Comparison of ENCODE assay signal across 8 mouse cellular contexts in the genomic region with DNA sequence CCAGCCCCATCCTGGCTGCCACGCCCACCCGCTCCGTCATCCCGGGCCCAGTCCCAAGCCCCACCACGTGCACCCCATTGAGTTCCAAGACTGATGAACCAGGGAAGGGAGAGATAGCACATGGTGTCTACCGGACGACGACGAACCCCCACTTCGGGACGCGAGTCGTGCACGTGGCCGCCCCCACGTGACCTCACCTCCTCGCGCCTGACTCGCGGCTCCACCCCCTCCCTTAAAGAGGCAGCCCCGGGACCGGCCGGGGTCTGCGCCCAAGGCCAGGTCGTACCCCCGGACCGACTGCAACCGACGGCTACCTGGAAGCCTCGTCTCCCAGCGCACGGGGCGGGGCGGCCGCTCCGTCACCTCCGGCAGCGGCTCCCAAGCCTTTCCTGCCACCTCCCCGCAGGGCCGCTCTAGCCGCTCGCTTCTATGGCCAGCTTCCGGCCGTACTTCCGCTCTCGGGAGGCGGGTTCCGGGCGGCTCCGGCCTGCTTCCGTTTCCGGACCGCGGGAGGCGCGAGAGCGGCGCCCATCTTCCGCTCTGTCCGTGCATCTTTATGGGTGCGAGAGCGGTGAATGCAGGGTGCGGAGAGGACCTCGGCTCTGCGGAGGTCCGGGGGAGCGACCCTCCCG. TPM values are rescaled to one million over a fixed set of nuclear protein-coding genes. Genes with fewer than 3 reads are reported as not detected.
DNase-seq lines count a peak whose midpoint lies in the region; ATAC-seq lines count a peak whose summit lies in the region.

Gene Cops7a, minus strand, starts transcription at position 451 of the 632 bp plus-strand sequence.

- H3K9ac ChIP-seq in heart, embryonic 13.5 days: peak within 1 kb of the TSS; percentile 95
- H3K9ac ChIP-seq in liver, embryonic 12.5 days: peak within 1 kb of the TSS; percentile 90
- H3K9ac ChIP-seq in stomach, embryonic 15.5 days: peak within 1 kb of the TSS; percentile 73

- H3K9me3 ChIP-seq in heart, embryonic 13.5 days: peaks cover 4% of the 10 kb centered on the region; the same call in 1 of the 2 replicates
- no peaks in the 10 kb centered on the region for H3K9me3 ChIP-seq in liver, embryonic 12.5 days (replicated peaks)
- H3K9me3 ChIP-seq in stomach, embryonic 15.5 days: no peaks in the 10 kb centered on the region

- peak within 1 kb of the TSS; percentile 93 for H3K27ac ChIP-seq in heart, embryonic 13.5 days (replicated peaks)
- H3K27ac ChIP-seq in liver, embryonic 12.5 days: peak within 1 kb of the TSS; percentile 87
- H3K27ac ChIP-seq in stomach, embryonic 15.5 days: peak within 1 kb of the TSS; percentile 89

- peak within 1 kb of the TSS; percentile 84 for H3K4me2 ChIP-seq in heart, embryonic 13.5 days
- peak within 1 kb of the TSS; percentile 91 for H3K4me2 ChIP-seq in liver, embryonic 12.5 days
- peak within 1 kb of the TSS; percentile 95 for H3K4me2 ChIP-seq in stomach, embryonic 15.5 days

- peaks cover 43% of the 10 kb centered on the region for H3K36me3 ChIP-seq in heart, embryonic 13.5 days
- peaks cover 31% of the 10 kb centered on the region for H3K36me3 ChIP-seq in liver, embryonic 12.5 days
- peaks cover 10% of the 10 kb centered on the region for H3K36me3 ChIP-seq in stomach, embryonic 15.5 days

- H3K4me3 ChIP-seq in heart, embryonic 13.5 days: peak within 1 kb of the TSS; percentile 83
- H3K4me3 ChIP-seq in liver, embryonic 12.5 days: peak within 1 kb of the TSS; percentile 81
- peak within 1 kb of the TSS; percentile 74 for H3K4me3 ChIP-seq in stomach, embryonic 15.5 days (replicated peaks)

- peak; percentile 96 for ATAC-seq in erythroid progenitor cell, adult 5-6 weeks (replicated peaks; ENCODE audit: low FRiP score, poor library complexity, severe bottlenecking)
- peak; percentile 91 for ATAC-seq in heart, embryonic 13.5 days (ENCODE audit: extremely low read depth, insufficient number of reproducible peaks, low FRiP score, low TSS enrichment)
- peak; percentile 94 for ATAC-seq in liver, embryonic 12.5 days
- ATAC-seq in stomach, embryonic 15.5 days (ENCODE audit: insufficient read depth, low FRiP score, low read depth): peak; percentile 94

- under 1% methylated on average over 68 of the region's 68 CpGs for WGBS in heart, embryonic 13.5 days
- WGBS in liver, embryonic 12.5 days (ENCODE audit: insufficient replicate concordance): under 1% methylated on average over 68 of the region's 68 CpGs
- under 1% methylated on average over 66 of the region's 68 CpGs for WGBS in stomach, embryonic 15.5 days

- H3K4me1 ChIP-seq in heart, embryonic 13.5 days: peaks cover 27% of the 10 kb centered on the region
- peaks cover 20% of the 10 kb centered on the region for H3K4me1 ChIP-seq in liver, embryonic 12.5 days
- peaks cover 6% of the 10 kb centered on the region for H3K4me1 ChIP-seq in stomach, embryonic 15.5 days

- no peaks in the 10 kb centered on the region; the same call in 1 of the 2 replicates for H3K27me3 ChIP-seq in heart, embryonic 13.5 days (replicated peaks)
- H3K27me3 ChIP-seq in liver, embryonic 12.5 days (replicated peaks): no peaks in the 10 kb centered on the region; the same call in 1 of the 2 replicates
- H3K27me3 ChIP-seq in stomach, embryonic 15.5 days (replicated peaks): no peaks in the 10 kb centered on the region

- DNase-seq in CD4-positive helper T cell, adult 2 months (ENCODE audit: low read depth, low spot score): peak; percentile 96
- peak; percentile 88 for DNase-seq in brain, embryonic 18.5 days (ENCODE audit: low read depth, low spot score)
- peak; percentile 98 for DNase-seq in kidney, postnatal 10 days
- DNase-seq in natural killer cell, adult 2 months (ENCODE audit: low spot score in 2 of 2): peak; percentile 95 to 96

RNA-seq across cellular contexts. Expression of gene Cops7a, which starts in this region (rescaled TPM):
- 14.3 and 17.3 TPM in 2 replicates for total RNA-seq in erythroid progenitor cell, adult 5-6 weeks (2015; ENCODE audit: low replicate concordance)
- 4.1 and 4.9 TPM in 2 replicates for total RNA-seq in erythroid progenitor cell, adult 5-6 weeks (2017; ENCODE audit: low replicate concordance)
- polyA plus RNA-seq in heart, embryonic 13.5 days (2015; fragmentation: Nextera tagmentation; extraction: Ambion mirVana): 140 and 143 TPM in 2 replicates
- polyA plus RNA-seq in liver, embryonic 12.5 days (2016; fragmentation: Nextera tagmentation; extraction: Ambion mirVana): 88.7 and 95.2 TPM in 2 replicates
- polyA plus RNA-seq in stomach, embryonic 15.5 days (2015; fragmentation: Nextera tagmentation; extraction: Ambion mirVana): 128 and 153 TPM in 2 replicates

Comparison
In these comparisons a context has a peak if more than half of its experiments do, and no peak if none do; other contexts are left out.
1. Peak in every context shown above with its lines: DNase-seq, ATAC-seq, H3K4me3 ChIP-seq and H3K27ac ChIP-seq.